Mouse (Mus musculus) small intestine, adult 10 weeks (tissue): ENCODE data around the gene Trim27. TPM values are rescaled to one million over a fixed set of nuclear protein-coding genes. Genes with fewer than 3 reads are reported as not detected.

Experiments used
- polyA plus RNA-seq: library from polyadenylated mRNA; stranded (reverse); fragments of 350-450 nt; fragmentation: Illumina TruSeq; extraction: RNeasy Lipid Tissue Mini Kit (QIAGEN cat#74804); gene quantifications from one replicate; pipeline ENCODE4 v1.2.3, GENCODE M21; 2014; ENCODE audit warnings: low replicate concordance

The Trim27 gene
- polyA plus RNA-seq: 20.1 TPM

GRCm38 (mm10) chr13:21179367-21179723 is at the start of gene Trim27:
TSS of gene Trim27 (plus strand) at chr13:21179445.

GRCm38 (mm10) chr13:21145767-21146166 is 33.5 kb upstream of the Trim27 start, which contains the start of gene Olfr1368:
TSS of gene Olfr1368 (minus strand) at chr13:21145867.

Other genes starting within 250 kb of the Trim27 start
- not detected for gene Olfr1370, start 104.5 kb upstream of the Trim27 start, polyA plus RNA-seq
- gene Olfr1369-ps1, start 68.0 kb upstream of the Trim27 start, polyA plus RNA-seq: not detected
- gene Olfr263, start 49.8 kb upstream of the Trim27 start, polyA plus RNA-seq: not detected
- gene Olfr1368, start 33.6 kb upstream of the Trim27 start, polyA plus RNA-seq: not detected
- gene Gpx5, start 113.3 kb downstream of the Trim27 start, polyA plus RNA-seq: not detected
- gene Gpx6, start 132.7 kb downstream of the Trim27 start, polyA plus RNA-seq: not detected
- not detected for gene Olfr1367, start 167.5 kb downstream of the Trim27 start, polyA plus RNA-seq
- 6.0 TPM for gene Zscan12, start 183.4 kb downstream of the Trim27 start, polyA plus RNA-seq
- 104 TPM for gene Zkscan3, start 223.3 kb downstream of the Trim27 start, polyA plus RNA-seq